Mouse (Mus musculus): ENCODE measurements around the gene Ttll5.

DNA sequence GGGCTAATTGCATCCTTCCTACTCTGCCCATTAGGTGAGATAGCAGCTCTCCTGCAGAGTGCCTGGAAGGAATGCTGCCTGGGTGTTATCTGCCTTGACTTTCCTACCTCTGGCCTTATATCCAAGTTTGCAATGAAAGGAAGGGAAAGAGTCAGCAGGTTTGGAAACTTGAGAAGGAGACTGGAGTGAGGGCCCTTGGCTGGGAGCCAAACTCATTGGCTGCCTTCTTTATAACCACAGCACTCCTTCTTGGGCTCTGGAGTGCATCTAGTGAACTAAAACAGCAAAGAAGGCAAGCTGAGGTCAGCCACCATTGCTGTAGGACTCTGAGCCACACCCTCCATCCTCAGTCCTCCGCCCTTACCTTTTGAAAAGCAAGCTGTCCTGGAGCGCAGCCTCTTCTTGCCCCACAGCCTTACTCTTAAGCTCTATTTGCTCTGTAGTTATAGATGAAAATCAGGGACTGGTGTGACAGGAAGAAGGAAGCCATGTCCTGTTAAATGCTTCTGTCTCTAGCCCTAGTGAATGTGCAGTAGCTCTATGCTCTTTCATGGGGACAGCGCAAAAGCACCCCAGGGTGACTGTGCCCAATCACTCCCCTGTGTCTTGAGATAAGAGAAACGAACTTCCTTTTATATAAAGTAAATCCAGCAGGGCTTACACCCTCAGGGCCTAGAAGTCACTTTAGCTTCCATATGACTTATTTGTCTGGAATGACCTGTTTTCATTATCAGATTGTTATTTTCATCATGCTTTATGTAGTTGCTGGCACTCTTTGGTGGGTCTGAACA is 198.8 kb downstream of the Ttll5 start:
- TF ChIP-seq CTCF (IDR thresholded peaks at IDR 0.05; ENCODE audit: borderline replicate concordance, insufficient read depth, low read depth, low read length) (no peak), POLR2A (IDR thresholded peaks at IDR 0.05; ENCODE audit: borderline replicate concordance, insufficient read depth, low read length) (no peak)

Measured in cerebellum, adult 2 months (tissue).